In genomic region chr3:55785266-55785980, GRCm38 (mm10) we compare ENCODE assay signal across 13 mouse cellular contexts. TPM values are rescaled to one million over a fixed set of nuclear protein-coding genes. Genes with fewer than 3 reads are reported as not detected.
DNase-seq lines count a peak whose midpoint lies in the region; ATAC-seq and TF ChIP-seq lines count a peak whose summit lies in the region.
"Had no signal": no experiment of that assay in that cellular context is flagged by ENCODE, and none has a peak within 500 bp of the region (broad histone marks: within the 10 kb centered on the region; RNA-seq: fewer than 3 reads in every experiment).

No protein-coding gene starts in this region.

- H3K27me3 ChIP-seq in lung, embryonic 14.5 days (ENCODE audit: insufficient read depth, low read length) = peaks cover 67% of the 10 kb centered on the region
- H3K27me3 ChIP-seq in hindbrain, embryonic 11.5 days (ENCODE audit: control insufficient read depth, insufficient read depth, low read length) = peaks cover 17% of the 10 kb centered on the region
- H3K27me3 ChIP-seq in limb, embryonic 15.5 days = peaks cover 22% of the 10 kb centered on the region

- TF ChIP-seq CTCF in lung, embryonic 14.5 days (IDR thresholded peaks at IDR 0.05; ENCODE audit: low read depth) = no peak

- H3K9me3 ChIP-seq in lung, embryonic 14.5 days (ENCODE audit: low read depth, low read length) = no peaks in the 10 kb centered on the region
- H3K9me3 ChIP-seq in hindbrain, embryonic 11.5 days (ENCODE audit: control insufficient read depth, low read length) = no peaks in the 10 kb centered on the region
- H3K9me3 ChIP-seq in limb, embryonic 15.5 days = no peaks in the 10 kb centered on the region

- no peak overlapping the region for H3K9ac ChIP-seq in lung, embryonic 14.5 days
- H3K9ac ChIP-seq in hindbrain, embryonic 11.5 days (ENCODE audit: low read depth, low read length) = no peak overlapping the region
- no peak overlapping the region for H3K9ac ChIP-seq in limb, embryonic 15.5 days
- H3K9ac ChIP-seq: liver, embryonic 14.5 days had no signal

- WGBS in lung, embryonic 14.5 days = 64% methylated on average over 4 of the region's 4 CpGs
- WGBS in hindbrain, embryonic 11.5 days = 38% methylated on average over 4 of the region's 4 CpGs
- WGBS in limb, embryonic 15.5 days = 45% methylated on average over 4 of the region's 4 CpGs

- H3K4me2 ChIP-seq in lung, embryonic 14.5 days = no peak overlapping the region
- peak overlapping the region; percentile 25 for H3K4me2 ChIP-seq in hindbrain, embryonic 11.5 days (replicated peaks; ENCODE audit: low read depth, low read length)
- 0 out of 2 replicates have a peak overlapping the region, but pooled peaks have one; percentile 20 for H3K4me2 ChIP-seq in limb, embryonic 15.5 days

- DNase-seq in lung, embryonic 14.5 days = peak; percentile 5
- DNase-seq in lung, postnatal 4 days = no peak
- peak; percentile 29 for DNase-seq in hindbrain, embryonic 11.5 days (ENCODE audit: low spot score)
- no peak for DNase-seq in layer of hippocampus, adult 9-11 months
- DNase-seq in gastrocnemius, adult 8-10 months (ENCODE audit: low spot score in 2 of 2) = no peak
- DNase-seq in urinary bladder, adult 2 months (ENCODE audit: low spot score) = no peak
- DNase-seq: heart, adult 18-20 months had no signal

- no peaks in the 10 kb centered on the region for H3K4me1 ChIP-seq in lung, embryonic 14.5 days (ENCODE audit: insufficient read depth)
- 0 out of 2 replicates have a peak, but pooled peaks cover 5% of the 10 kb centered on the region for H3K4me1 ChIP-seq in hindbrain, embryonic 11.5 days (replicated peaks; ENCODE audit: control insufficient read depth, insufficient read depth, low read length)
- peaks cover 24% of the 10 kb centered on the region for H3K4me1 ChIP-seq in limb, embryonic 15.5 days

- H3K27ac ChIP-seq in lung, embryonic 14.5 days (ENCODE audit: low read depth) = no peak overlapping the region
- H3K27ac ChIP-seq in hindbrain, embryonic 11.5 days (ENCODE audit: low read depth, low read length) = no peak overlapping the region
- H3K27ac ChIP-seq in limb, embryonic 15.5 days = no peak overlapping the region
- H3K27ac ChIP-seq: liver, embryonic 14.5 days had no signal

- no peak overlapping the region for H3K4me3 ChIP-seq in lung, embryonic 14.5 days (ENCODE audit: low read depth, low read length)
- peak overlapping the region; percentile 39 for H3K4me3 ChIP-seq in hindbrain, embryonic 11.5 days (ENCODE audit: low read depth, low read length)
- H3K4me3 ChIP-seq in limb, embryonic 15.5 days = peak overlapping the region; percentile 42
- H3K4me3 ChIP-seq: erythroblast, embryonic 14.5 days had no signal

- no peak for ATAC-seq in lung, embryonic 14.5 days (ENCODE audit: insufficient read depth)
- no peak for ATAC-seq in hindbrain, embryonic 11.5 days (ENCODE audit: low FRiP score)
- ATAC-seq in limb, embryonic 15.5 days (ENCODE audit: insufficient number of reproducible peaks, low FRiP score, low TSS enrichment, low read depth) = no peak

- H3K36me3 ChIP-seq in lung, embryonic 14.5 days (ENCODE audit: insufficient read depth) = no peaks in the 10 kb centered on the region
- no peaks in the 10 kb centered on the region for H3K36me3 ChIP-seq in hindbrain, embryonic 11.5 days (ENCODE audit: control insufficient read depth, insufficient read depth, low read length)
- H3K36me3 ChIP-seq in limb, embryonic 15.5 days = no peaks in the 10 kb centered on the region

RNA-seq across cellular contexts. Expression of gene Mab21l1, which starts 3.1 kb away (rescaled TPM):
- 0.78 and 1.1 TPM in 2 replicates for polyA plus RNA-seq in lung, embryonic 14.5 days (2014; fragmentation: Nextera tagmentation; extraction: Ambion mirVana)
- polyA plus RNA-seq in hindbrain, embryonic 11.5 days (2014; fragmentation: Nextera tagmentation; extraction: Ambion mirVana) = 68.1 and 68.5 TPM in 2 replicates
- 16.3 and 17.6 TPM in 2 replicates for polyA plus RNA-seq in limb, embryonic 15.5 days (2015; fragmentation: Nextera tagmentation; extraction: Ambion mirVana)
- total RNA-seq in gastrocnemius, adult 8-10 months (2022) = 1 to 10 TPM; 1.7 to 3.0 (median 2.4) TPM
- 0.50 and 0.53 TPM in 2 replicates for polyA plus RNA-seq in urinary bladder, adult 2 months (2012; rRNA removed)
- total RNA-seq: hematopoietic stem cell, adult 5-6 weeks; neutrophil, adult 5-6 weeks had no signal
- polyA plus RNA-seq: erythroblast, embryonic 14.5 days; testis, adult 2 months had no signal

Comparison
In these comparisons a context has a peak if more than half of its experiments do, and no peak if none do; other contexts are left out.
1. DNase-seq: peak in lung, embryonic 14.5 days (single experiment) and hindbrain, embryonic 11.5 days (single experiment); none in lung, postnatal 4 days (0 of 2), layer of hippocampus, adult 9-11 months (single experiment), gastrocnemius, adult 8-10 months (0 of 2) and urinary bladder, adult 2 months (single experiment).